Mouse (Mus musculus) stomach, embryonic 16.5 days (tissue): ENCODE data around the gene Pih1d1. TPM values are rescaled to one million over a fixed set of nuclear protein-coding genes. Genes with fewer than 3 reads are reported as not detected.
"Not testable (repeated sequence)": the region's sequence is repeated elsewhere in the genome, so short reads cannot be mapped to it uniquely, and the experiment has no call there.

Experiments
- ATAC-seq: fragments of 200-750 bp; cut with Nextera tagmentation; 2 replicates; pipeline ENCODE4 v1.8.0; 2017; ENCODE audit warnings: moderate number of reproducible peaks, moderate TSS enrichment; ENCODE audit not compliant: insufficient read depth, low FRiP score
- H3K27ac ChIP-seq: fragments of 300-500 bp; sonication (generic); 2 replicates; pipeline ENCODE4 v1.5.1; 2014; ENCODE audit warnings: low read length
- H3K27me3 ChIP-seq: fragments of 300-500 bp; sonication (generic); 2 replicates; pipeline ENCODE4 v1.6.1; 2014; ENCODE audit warnings: low read length, control low read depth, mixed read lengths; ENCODE audit not compliant: control insufficient read depth, insufficient read depth
- H3K36me3 ChIP-seq: fragments of 300-500 bp; sonication (generic); 2 replicates; pipeline ENCODE4 v1.6.1; 2014; ENCODE audit warnings: low read length; ENCODE audit not compliant: control insufficient read depth, insufficient read depth
- H3K4me1 ChIP-seq: fragments of 300-500 bp; sonication (generic); 2 replicates; pipeline ENCODE4 v1.6.1; 2014; ENCODE audit warnings: low read length, control low read depth, mixed read lengths; ENCODE audit not compliant: control insufficient read depth, insufficient read depth
- H3K4me2 ChIP-seq: fragments of 300-500 bp; sonication (generic); 2 replicates; pipeline ENCODE4 v1.6.1; 2014; ENCODE audit warnings: low read depth, low read length, mixed read lengths
- H3K4me3 ChIP-seq: fragments of 300-500 bp; sonication (generic); replicated peaks from 2 replicates; pipeline ENCODE4 v1.5.1; 2014; ENCODE audit warnings: mild to moderate bottlenecking, low read length
- H3K9ac ChIP-seq: fragments of 300-500 bp; sonication (generic); 2 replicates; pipeline ENCODE4 v1.6.1; 2014; ENCODE audit warnings: low read length
- H3K9me3 ChIP-seq: fragments of 300-500 bp; sonication (generic); replicated peaks from 2 replicates; pipeline ENCODE4 v1.6.1; 2016; ENCODE audit warnings: low read length, control low read depth; ENCODE audit not compliant: control insufficient read depth
- WGBS: fragments of 180-500 bp; shearing (Covaris S2); extraction: QIAGEN DNeasy Blood & Tissue Kit; methylation state at CpG from one replicate; pipeline ENCODE4 v1.1.7; 2014; 5-methylcytosine and 5-hydroxymethylcytosine counted together
- polyA plus RNA-seq: library from polyadenylated mRNA; unstranded; fragments of >200 nt; fragmentation: Nextera tagmentation; extraction: Ambion mirVana; gene quantifications from 2 replicates; pipeline ENCODE4 v1.2.1, GENCODE M21; 2015

Pih1d1 gene
- polyA plus RNA-seq, result 81.0 and 81.9 TPM in 2 replicates

- whole genome bisulfite sequencing, result 2% methylated on average over 66 of the region's 69 CpGs
- H3K36me3 ChIP-seq, result no peaks in the 10 kb centered on the region
- no peaks in the 10 kb centered on the region for H3K9me3 ChIP-seq
- peak; percentile 95 for ATAC-seq
- H3K27me3 ChIP-seq, result no peaks in the 10 kb centered on the region
- peaks cover 33% of the 10 kb centered on the region for H3K4me1 ChIP-seq
- peak within 1 kb of the TSS; percentile 97 for H3K27ac ChIP-seq
- H3K4me2 ChIP-seq, result peak within 1 kb of the TSS; percentile 88
- H3K9ac ChIP-seq, result peak within 1 kb of the TSS; percentile 92
- H3K4me3 ChIP-seq, result peak within 1 kb of the TSS; percentile 80
These were observed at the start of gene Pih1d1, which contains the start of gene Aldh16a1 for GRCm38 (mm10) chr7:45154096-45154992. TSS of gene Pih1d1 (plus strand) at chr7:45154303. TSS of gene Aldh16a1 (minus strand) at chr7:45154584.

GRCm38 (mm10) chr7:45104941-45105340 is 49.2 kb upstream of the Pih1d1 start:
- H3K4me2 ChIP-seq, result no peak overlapping the region
- no peak for ATAC-seq
- H3K4me1 ChIP-seq, result peaks cover 16% of the 10 kb centered on the region; the same call in 1 of the 2 replicates
- H3K4me3 ChIP-seq, result no peak overlapping the region
- no peak overlapping the region for H3K27ac ChIP-seq
- H3K27me3 ChIP-seq, result no peaks in the 10 kb centered on the region
- WGBS, result 78% methylated on average over 5 of the region's 5 CpGs
- H3K36me3 ChIP-seq, result no peaks in the 10 kb centered on the region
- no peaks in the 10 kb centered on the region for H3K9me3 ChIP-seq
- H3K9ac ChIP-seq, result no peak overlapping the region

GRCm38 (mm10) chr7:45105491-45105890 is 48.6 kb upstream of the Pih1d1 start:
- H3K27me3 ChIP-seq, result no peaks in the 10 kb centered on the region
- no peak overlapping the region for H3K4me2 ChIP-seq
- peaks cover 16% of the 10 kb centered on the region; the same call in 1 of the 2 replicates for H3K4me1 ChIP-seq
- WGBS, result 72% methylated on average over 8 of the region's 8 CpGs
- no peak overlapping the region for H3K27ac ChIP-seq
- no peak overlapping the region for H3K9ac ChIP-seq
- no peak overlapping the region for H3K4me3 ChIP-seq
- H3K9me3 ChIP-seq, result no peaks in the 10 kb centered on the region
- ATAC-seq, result no peak
- H3K36me3 ChIP-seq, result no peaks in the 10 kb centered on the region

- no peak overlapping the region for H3K27ac ChIP-seq
- no peak overlapping the region for H3K9ac ChIP-seq
These were observed 47.7 kb upstream of the Pih1d1 start for GRCm38 (mm10) chr7:45106441-45106840.

GRCm38 (mm10) chr7:45107052-45107645 is 47.0 kb upstream of the Pih1d1 start:
- no peaks in the 10 kb centered on the region for H3K9me3 ChIP-seq
- ATAC-seq, result no peak
- WGBS, result 55% methylated on average over 5 of the region's 5 CpGs

More at GRCm38 (mm10) chr7:45106441-45106840, 47.7 kb upstream of the Pih1d1 start:
- H3K4me1 ChIP-seq, result peaks cover 15% of the 10 kb centered on the region; the same call in 1 of the 2 replicates
- 57% methylated on average over 6 of the region's 6 CpGs for WGBS
- no peaks in the 10 kb centered on the region for H3K9me3 ChIP-seq
- no peaks in the 10 kb centered on the region for H3K27me3 ChIP-seq
- no peaks in the 10 kb centered on the region for H3K36me3 ChIP-seq
- ATAC-seq, result no peak
- no peak overlapping the region for H3K4me3 ChIP-seq
- H3K4me2 ChIP-seq, result no peak overlapping the region

GRCm38 (mm10) chr7:45110089-45110488 is 44.0 kb upstream of the Pih1d1 start:
- H3K4me3 ChIP-seq, H3K4me1 ChIP-seq, H3K27me3 ChIP-seq, ATAC-seq, H3K9me3 ChIP-seq, H3K4me2 ChIP-seq, H3K36me3 ChIP-seq, H3K9ac ChIP-seq, H3K27ac ChIP-seq: not testable (repeated sequence)
- 80% methylated on average over 4 of the region's 4 CpGs for WGBS

More at GRCm38 (mm10) chr7:45107052-45107645, 47.0 kb upstream of the Pih1d1 start:
- H3K36me3 ChIP-seq, result no peaks in the 10 kb centered on the region
- H3K9ac ChIP-seq, result no peak overlapping the region
- H3K4me3 ChIP-seq, result no peak overlapping the region
- peaks cover 9% of the 10 kb centered on the region; the same call in 1 of the 2 replicates for H3K4me1 ChIP-seq
- no peaks in the 10 kb centered on the region for H3K27me3 ChIP-seq
- no peak overlapping the region for H3K27ac ChIP-seq
- no peak overlapping the region for H3K4me2 ChIP-seq

GRCm38 (mm10) chr7:45111940-45112339 is 42.2 kb upstream of the Pih1d1 start:
- Histone ChIP-seq H3K9ac (no peak overlapping the region), H3K4me3 (no peak overlapping the region), H3K4me2 (no peak overlapping the region), H3K27ac (no peak overlapping the region), H3K36me3 (no peaks in the 10 kb centered on the region), H3K4me1 (0 out of 2 replicates have a peak, but pooled peaks cover under 1% of the 10 kb centered on the region), H3K9me3 (no peaks in the 10 kb centered on the region), H3K27me3 (no peaks in the 10 kb centered on the region)
- 47% methylated on average over 2 of the region's 2 CpGs for WGBS
- no peak for ATAC-seq

- Histone ChIP-seq H3K27me3 (no peaks in the 10 kb centered on the region), H3K36me3 (no peaks in the 10 kb centered on the region), H3K9ac (no peak overlapping the region), H3K4me3 (no peak overlapping the region), H3K27ac (no peak overlapping the region), H3K4me2 (no peak overlapping the region), H3K4me1 (0 out of 2 replicates have a peak, but pooled peaks cover 4% of the 10 kb centered on the region), H3K9me3 (no peaks in the 10 kb centered on the region)
- WGBS, result 45% methylated on average over 3 of the region's 3 CpGs
- no peak for ATAC-seq
These were observed 41.6 kb upstream of the Pih1d1 start for GRCm38 (mm10) chr7:45112529-45112928.

- no peak overlapping the region for H3K4me3 ChIP-seq
- H3K4me1 ChIP-seq, result 0 out of 2 replicates have a peak, but pooled peaks cover 4% of the 10 kb centered on the region
- H3K27ac ChIP-seq, result no peak overlapping the region
- H3K9ac ChIP-seq, result no peak overlapping the region
- 63% methylated on average over 2 of the region's 2 CpGs for WGBS
- H3K9me3 ChIP-seq, result no peaks in the 10 kb centered on the region
- H3K27me3 ChIP-seq, result no peaks in the 10 kb centered on the region
- H3K4me2 ChIP-seq, result no peak overlapping the region
- H3K36me3 ChIP-seq, result no peaks in the 10 kb centered on the region
- no peak for ATAC-seq
These were observed 40.6 kb upstream of the Pih1d1 start for GRCm38 (mm10) chr7:45113476-45113875.
